Mouse (Mus musculus): Measurements from ENCODE around the gene Kcna2.

Gene Kcna2

DNA sequence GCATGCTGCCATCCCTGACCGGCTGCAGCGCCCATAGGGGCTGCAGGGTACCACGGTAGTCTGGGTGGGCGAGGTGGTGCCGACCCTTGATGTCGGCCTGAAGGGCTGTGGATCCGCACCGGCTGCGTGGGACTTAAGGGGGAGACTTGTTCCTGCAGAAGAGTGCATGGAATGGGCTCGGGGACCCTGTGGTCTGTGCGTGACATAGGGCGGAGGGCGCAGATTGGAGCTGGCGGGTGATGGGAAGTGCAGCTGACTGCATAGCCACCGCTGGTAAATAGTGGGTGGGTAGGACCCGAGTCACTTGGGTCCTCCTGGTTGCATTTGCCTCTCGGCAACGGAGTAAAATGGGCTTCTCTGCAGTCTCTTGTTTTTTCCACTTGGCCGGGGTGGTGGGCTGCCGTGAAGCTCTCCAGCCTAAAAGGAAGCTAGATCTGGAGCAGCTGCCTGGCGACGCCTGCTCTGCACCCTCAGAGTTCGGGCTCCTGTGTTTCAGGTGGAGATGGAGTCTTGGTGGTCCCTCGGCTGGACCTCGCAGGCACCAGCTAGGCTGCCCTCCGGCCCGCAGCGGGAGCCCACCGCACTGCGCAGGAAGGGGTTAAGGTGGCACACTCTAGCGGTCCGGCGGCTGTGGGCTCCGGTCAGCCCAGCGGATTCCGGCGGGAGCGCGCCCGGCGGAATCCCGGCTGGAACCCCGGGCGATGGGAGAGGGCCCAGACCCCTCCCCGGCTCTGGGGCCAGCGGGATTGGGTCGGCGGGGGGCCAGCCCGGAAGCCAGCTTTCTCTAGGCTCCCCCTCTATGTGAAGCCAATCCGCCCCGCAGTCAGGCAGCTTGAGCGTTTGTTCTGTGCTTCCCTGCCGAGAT, 1.1 kb downstream of the Kcna2 start:
- peak; percentile 38 for DNase-seq (ENCODE audit: low read depth, low spot score)

DNA sequence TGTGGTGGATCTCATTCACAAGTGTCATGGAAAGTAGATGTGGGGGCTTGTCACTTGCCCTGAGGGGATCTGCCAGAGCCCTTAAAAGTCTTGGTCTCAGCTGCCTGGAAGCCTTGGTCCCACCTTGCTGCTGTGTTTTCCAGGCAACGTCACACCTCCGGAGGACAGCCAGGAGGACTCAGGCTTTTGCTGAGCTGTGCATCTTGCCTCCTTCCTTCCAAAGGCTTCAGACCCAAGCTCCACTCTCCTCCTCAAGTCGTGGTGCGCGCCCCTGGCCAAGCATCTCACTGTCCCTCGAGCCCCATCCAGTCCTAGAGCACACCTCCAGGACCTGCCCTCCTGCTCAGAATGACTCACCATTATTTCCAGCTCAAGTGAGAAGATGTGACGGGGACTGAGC, 2.1 kb downstream of the Kcna2 start:
- no peak for DNase-seq (ENCODE audit: low read depth, low spot score)

DNA sequence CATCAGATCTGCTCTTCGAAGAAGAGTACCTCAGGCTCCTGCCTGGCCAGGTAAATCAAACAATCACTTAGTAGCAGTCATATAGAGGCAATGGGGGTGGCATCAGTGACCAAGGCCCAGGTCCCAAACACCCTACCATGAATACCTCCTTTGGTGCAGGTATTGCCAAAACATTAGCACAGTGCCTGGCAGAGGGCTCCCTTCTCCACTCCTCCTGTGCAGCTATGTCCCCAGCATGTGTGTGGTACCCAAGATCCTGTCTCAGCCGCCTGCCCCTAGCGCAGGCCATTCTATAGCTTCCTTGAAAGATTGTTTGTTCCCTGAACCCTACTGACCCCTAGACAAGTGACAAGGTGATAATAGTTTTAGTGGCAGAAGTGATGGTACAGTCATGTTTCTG, 2.5 kb downstream of the Kcna2 start:
- DNase-seq (ENCODE audit: low read depth, low spot score): no peak

DNA sequence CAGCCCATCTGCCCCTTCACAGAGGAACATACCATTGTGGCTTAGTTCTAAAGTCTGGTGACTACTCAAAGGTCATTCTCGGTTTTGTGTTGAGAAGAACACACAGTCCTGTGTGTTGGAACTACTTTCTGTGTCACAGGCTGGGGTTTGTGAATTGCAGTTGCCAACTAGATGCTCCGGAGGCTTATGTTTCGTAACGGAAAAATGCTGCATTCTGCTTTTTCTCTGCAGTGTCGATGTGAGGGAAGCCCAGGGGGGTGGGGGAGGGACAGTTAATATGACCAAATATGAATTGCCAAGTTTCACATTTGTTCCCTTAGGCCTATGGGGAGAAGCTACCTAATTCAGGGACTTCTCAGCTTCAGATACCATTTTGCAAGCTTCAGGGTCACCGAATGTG, 5.0 kb downstream of the Kcna2 start:
- no peak for DNase-seq (ENCODE audit: low read depth, low spot score)

DNA sequence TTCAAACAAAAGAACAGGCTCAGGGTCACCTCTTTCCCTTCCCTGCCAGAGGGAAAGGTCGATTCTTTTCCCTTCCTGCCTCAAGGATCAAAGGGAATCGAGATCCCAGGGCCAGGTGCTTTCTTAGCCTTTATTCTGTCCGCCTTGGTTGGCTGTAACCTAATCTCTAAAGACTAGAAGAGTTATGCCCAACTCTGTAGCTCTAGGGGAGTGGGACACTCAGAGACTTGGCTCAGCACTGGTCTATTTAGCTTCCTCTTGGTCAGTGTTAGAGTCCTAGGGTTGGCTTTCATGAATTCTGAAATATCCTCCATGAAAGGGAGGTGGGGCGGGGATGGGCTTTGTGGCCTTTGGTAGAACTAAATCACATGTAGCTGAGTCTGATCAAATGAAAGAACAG, 11.6 kb downstream of the Kcna2 start:
- no peak for DNase-seq (ENCODE audit: low read depth, low spot score)

DNA sequence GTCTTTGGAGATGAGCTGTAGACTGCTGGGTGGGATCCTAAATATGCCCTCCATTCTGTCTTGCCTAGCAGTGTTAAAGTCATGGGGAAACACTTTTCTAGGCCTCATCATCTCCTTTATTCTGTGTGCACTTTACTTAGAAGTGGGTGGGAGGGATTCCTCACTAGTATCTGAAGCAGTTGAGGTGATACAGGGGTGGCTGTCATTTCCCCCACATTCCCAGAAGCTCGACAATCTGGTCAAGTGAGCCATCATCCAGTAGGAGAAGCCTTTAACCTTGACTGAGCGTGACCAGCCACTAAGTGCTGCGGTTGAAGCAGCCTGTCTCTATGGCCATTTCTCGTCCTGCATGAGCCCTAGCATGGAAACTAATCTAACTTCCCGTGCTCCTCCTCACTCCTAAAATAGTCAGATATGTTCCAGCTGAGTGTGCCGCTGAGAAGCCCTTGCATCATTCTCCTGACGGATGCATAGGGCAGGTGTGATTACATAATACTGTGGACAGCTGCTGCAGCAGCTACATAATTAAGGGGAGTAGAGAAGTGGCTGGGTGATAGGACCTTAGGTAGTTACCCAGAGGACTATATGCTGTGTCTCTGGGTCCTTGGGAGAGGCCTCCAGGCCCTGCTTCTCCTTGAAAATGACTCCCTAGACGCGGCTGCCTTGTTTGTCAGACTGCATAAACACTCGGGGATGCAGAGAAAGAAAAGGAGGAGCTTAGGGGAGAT, 12.2 kb downstream of the Kcna2 start:
- DNase-seq (ENCODE audit: low read depth, low spot score): no peak

DNA sequence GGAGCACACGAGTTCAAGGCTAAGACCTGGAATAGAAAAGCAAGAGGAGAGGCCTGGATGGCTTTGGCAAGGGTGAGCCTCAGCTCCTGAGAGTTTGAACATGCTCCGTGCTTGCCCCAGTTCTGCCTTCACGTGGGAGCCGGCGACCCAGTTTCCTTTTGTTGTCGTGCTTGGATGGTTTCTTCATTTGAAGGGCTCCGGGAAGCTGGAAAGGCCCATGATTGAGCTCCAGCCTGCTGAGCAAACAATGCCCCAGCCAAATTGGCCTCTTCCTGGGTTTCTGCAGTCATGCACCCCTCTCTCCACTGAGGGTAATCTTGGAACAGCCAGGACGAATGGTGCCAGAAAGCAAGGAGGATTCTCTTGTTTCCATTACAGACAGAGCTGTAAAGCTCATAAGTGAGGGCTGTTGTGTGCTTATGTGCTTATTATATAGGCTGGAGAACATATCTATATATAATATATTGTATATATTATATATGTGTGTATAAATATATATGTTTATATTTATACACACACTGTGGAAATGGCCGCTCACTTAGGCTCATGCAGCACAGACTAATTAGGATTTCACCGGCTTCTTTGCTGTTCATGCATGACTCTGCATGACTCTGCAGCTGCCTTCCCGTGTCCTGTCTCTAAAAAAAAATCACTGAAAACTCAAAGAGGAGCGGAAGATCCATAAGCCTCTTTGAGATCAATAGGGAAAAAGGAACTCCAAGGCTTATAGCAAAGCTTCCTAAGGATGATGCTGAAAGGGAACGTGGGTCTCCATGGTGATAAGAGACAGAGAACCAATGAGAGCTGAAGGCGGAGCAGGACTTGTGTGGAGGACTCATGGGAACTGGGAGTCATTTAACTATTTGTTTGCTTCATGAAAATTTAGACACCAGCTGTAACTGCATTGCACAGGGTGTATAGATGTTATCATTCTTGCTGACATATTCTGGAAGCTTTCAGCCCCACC, 13.1 kb downstream of the Kcna2 start:
- DNase-seq (ENCODE audit: low read depth, low spot score): no peak

DNA sequence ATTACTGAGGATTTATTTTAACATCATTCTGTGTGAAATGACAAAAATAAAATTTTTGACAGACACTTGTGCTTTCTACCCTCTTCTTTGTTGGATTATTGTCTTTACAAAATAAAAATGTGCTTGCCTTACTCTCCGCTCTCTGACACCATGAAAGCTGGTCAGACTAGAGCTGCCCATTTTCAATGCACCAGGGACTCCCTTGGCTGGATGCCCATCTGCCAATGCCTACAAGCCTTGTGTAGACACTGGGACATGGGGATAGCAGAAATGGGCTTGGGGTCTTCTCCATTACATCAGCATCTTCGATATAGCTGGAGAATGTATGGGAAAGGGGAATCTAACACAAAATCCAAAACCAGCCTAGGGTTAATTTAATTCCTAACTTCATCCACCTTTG, 14.0 kb downstream of the Kcna2 start:
- no peak for DNase-seq (ENCODE audit: low read depth, low spot score)

DNA sequence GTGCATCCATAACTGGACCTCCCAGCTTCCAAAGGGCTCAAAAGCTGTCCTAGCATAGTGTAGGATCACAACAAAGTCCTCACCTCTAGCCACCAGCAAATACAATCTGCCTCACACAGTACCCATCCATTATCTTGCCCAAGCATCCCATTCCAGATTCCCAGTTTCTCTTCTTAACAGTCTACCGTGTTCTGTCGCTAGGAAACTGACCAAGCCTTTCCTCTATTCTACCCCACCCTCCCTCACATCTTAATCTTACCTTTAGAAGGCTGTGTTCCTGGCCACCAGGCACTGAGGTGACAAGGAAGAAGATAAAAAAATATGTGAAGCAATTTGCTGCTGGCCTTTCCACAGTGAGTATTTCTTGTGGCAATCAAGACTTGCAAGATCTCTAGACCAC, 14.8 kb downstream of the Kcna2 start:
- no peak for DNase-seq (ENCODE audit: low read depth, low spot score)

DNA sequence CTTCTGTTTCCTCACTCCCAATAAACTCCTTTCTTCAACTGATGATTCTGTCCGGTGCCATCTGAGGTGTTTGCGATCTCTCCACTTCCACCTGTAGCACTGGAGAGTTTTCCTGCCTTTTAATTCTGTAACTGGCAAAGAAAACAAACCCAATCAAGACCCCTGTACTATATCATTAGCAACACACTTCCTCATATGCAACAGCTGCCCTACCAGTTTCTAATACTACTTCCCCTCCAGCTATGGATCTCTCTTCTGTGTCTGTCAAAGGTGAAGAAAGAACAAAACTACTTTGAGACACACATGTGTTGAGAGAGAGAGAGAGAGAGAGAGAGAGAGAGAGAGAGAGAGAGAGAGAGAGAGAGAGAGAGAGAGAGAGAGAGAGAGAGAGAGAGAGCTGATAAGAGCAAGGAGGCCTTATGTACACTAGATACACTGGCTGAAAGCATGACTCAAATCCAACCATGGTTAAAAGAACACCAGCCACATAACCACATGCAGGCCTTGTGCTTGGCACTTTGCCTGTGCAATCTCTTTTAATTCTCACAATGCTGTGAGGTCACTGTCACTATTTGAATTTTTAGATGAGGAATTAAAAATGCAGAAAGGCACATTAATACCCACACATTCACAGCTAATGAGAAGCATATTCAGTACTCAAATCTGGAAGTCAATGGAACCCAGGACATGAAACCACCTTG, 19.1 kb downstream of the Kcna2 start:
- DNase-seq (ENCODE audit: low read depth, low spot score): no peak

DNA sequence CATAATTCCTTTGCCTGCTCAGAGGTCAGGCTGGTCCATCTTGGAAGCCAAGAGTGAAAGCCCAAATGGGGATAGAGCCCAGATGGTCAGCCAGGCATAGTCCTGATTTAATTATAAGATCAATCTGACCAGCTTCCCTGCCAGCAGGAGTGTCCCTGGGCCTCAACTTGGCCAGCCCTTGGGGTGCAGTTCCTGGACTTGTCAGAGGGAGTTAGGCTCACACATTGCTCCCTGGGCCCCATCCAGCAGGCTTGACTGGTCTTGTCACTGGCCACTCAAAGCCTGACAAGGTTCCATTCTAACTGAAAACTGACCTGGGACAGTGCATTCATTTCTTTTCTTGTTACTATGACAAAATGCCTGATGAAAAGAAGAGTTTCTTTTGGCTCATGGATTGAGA, 21.4 kb downstream of the Kcna2 start:
- no peak for DNase-seq (ENCODE audit: low read depth, low spot score)

DNA sequence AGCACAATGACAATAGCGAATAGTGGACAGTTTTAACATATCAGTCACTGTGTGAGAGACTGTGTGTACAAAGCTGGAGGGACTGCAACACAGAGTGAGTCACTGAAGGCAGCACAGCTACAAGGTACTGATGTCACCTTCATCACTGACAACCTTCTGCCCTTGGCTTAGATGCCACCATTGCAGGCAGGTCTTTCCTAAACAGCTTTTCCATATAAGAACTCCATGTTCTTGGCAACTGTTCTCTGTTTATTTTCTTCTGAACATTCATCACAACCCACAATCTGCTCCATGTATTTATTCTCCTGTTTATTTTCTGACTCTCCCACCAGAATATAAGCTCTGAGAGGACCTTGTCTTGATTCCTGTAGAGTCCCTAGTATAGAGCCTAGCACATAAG, 26.7 kb downstream of the Kcna2 start:
- no peak for DNase-seq (ENCODE audit: low read depth, low spot score)

DNA sequence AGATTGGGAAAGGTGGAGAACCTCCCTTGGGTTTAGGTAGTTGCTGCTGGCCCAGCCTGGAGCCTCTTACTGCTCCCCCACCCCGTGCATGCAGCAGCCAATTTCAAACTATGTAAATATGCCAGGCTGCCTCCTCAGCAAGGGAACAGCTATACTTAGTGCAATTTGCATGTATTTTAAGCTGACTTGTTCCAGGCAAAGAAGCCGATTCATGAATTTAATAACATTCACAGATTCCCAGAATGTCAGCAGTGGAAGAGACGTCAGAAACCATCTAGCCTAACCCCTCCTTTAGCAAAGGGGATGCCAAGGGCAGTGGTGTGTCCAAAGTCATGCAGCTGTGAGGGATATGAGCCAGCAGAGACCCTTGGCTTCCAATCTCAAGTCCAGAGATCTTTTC, 27.5 kb downstream of the Kcna2 start:
- no peak for DNase-seq (ENCODE audit: low read depth, low spot score)

DNA sequence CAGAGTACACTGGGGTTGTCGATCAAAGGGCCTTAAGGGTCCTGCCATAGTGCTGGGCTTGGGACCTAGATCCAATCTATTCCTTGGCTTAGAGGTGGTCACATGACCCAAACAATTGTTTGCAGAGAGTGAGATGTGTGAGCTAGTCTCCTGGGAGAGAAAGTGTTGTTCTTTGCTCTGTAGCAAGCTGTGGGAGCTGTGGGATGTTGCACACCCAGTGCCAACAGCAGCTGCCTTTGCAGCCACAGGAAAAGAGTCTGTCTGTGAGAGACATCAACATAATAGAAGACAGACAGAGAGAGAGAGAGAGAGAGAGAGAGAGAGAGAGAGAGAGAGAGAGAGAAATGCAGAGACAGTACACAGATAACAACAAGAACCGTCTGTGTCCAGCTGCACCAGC, 28.3 kb downstream of the Kcna2 start:
- DNase-seq (ENCODE audit: low read depth, low spot score): no peak

DNA sequence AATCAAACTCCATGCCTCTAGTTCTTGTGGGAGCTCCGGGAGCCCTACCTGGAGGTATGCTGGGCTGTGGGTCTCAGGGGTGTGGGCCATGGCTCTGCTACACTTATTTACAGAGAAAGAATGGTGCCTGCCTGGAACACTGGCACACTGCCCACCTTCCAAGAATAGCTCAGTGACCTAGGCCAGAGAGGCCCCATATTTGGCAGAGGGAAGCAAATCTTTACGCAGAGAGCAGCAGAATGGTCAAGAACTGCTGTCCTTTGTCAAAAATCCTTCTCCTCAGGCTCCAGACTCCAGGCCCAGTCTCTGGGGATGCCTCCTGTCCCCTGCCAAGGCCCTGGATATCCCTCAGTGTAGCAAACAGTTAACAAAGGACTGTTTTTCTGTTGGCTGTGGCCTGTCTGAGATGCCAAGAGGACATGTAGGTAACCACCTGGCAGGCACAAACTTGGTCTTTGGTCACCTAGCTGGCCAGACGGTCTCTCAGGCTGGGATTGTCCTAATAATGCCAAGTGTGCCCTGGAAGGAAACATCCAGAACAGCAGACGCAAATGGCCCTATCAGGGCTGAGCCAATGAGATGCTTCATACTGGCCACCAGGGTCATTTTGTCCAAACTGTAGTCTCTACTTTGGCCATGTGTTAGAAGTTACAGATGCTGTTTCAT, 29.8 kb downstream of the Kcna2 start:
- DNase-seq (ENCODE audit: low read depth, low spot score): no peak

DNA sequence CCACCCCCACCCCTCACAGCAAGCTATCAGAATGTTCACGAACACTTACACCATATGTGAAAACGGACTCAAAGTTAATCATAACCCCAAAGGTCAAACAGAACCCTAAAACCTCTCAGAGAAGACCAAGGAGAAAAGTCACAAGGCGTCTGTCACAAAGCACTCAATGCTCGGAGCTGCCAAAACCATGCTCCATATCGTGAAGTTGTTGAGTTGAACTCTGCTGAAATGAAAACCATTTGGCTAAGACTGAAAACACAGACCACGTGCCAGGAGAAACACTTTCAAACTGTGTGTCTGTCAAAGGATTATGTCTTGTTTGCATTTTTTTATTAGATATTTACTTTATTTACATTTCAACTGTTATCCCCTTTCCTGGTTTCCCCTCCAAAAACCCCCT, 30.9 kb downstream of the Kcna2 start:
- DNase-seq (ENCODE audit: low read depth, low spot score): no peak

DNA sequence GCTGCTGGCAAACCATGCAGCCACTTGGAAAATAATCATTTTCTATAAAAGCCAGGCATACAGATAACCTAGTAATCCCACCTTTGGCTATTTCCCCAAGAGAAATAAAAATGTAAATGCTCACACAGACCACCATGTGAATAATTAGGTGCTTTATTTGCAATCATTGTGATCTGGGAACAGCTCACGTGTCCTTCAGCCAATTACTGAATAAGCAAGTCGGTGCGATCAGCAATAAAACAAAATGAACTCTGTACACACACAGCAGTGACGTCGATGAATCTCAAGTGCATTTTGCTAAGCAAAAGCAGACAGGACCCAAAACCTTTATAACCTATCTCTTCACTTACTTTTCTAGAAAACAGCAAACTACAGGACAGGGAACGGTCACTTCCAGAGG, 31.7 kb downstream of the Kcna2 start:
- no peak for DNase-seq (ENCODE audit: low read depth, low spot score)

DNA sequence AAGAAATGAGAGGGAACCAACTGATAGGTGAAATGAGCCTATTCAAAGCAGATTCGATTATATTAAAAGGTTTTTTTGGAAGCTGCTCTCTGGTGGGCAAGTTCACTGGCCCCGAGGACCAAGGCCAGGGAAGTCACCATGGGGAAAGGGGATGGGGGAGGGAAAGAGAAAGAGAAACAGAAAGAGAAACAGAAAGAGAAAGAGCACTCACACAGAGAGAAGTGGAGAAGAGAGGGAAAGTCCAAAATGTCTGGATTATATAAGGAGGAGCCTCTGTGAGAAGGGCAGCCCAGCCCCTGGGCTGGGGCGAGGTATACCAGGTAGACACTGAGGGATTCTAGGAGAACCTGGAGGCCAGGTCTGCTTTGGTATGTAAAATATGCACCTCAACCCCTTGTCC, 33.5 kb downstream of the Kcna2 start:
- no peak for DNase-seq (ENCODE audit: low read depth, low spot score)

DNA sequence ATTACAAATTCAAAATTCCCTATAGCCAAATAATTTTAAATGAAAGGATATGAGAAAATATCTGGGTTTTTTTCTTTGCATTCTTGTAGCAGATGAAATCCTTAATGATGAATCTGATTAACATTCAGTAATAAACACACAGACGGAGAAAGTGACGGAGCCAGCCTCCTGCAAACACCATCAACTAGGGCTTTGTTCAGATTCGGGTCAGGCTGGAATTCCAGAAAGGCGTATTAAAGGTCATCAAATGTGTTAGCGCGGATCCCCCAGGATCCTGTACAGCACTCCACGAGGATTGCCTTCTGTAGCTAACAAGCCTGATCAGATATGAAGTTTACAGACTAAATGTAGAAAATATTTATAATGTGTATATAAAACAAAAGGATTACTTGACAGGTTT, 46.2 kb downstream of the Kcna2 start:
- no peak for DNase-seq (ENCODE audit: low read depth, low spot score)

DNA sequence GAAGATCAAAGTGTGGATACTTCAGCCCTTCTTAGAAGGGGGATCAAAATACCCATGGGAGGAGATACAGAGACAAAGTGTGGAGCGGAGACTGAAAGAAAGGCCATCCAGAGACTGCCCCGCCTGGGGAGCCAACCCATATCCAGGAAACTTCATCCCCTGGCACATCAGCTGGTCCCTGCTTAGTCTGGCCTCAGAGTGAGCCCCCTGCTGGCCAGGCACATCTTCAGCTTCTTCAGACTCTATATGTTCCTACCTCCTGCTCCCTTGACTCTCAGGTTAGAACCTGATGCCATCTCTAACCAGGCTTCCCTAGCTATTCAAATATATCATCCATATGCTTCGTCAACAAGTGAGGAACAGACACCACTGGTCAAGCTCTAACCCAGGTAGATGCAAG, 48.1 kb downstream of the Kcna2 start:
- DNase-seq (ENCODE audit: low read depth, low spot score): peak; percentile 25

DNA sequence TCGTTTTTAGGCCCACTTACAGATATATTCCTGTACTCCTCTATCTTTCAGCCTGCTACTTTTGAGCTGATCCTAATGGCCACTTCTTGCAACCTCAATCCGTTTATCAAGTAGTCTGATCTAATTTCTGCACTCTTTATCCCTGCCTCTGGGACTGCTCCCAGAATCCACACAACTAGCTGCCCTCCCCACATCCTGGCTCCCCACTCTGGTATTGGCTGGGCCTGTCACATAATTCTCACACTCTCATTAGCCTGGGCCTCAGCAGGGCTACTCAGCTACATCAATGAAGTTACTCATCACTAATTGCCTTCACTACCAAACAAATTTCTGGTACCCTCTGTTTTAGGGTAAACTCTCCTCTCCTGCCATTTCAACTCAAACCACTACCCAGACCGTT, 49.5 kb downstream of the Kcna2 start:
- DNase-seq (ENCODE audit: low read depth, low spot score): no peak
